Mouse (Mus musculus) thymus, postnatal 4 days (tissue): ENCODE data around the gene Ntn5.
A peak's percentile ranks its signal among the peaks of the same experiment; 100 is the strongest.

Experiments used
- DNase-seq: peaks from one replicate; pipeline ENCODE4 v3.0.0; 2021

Ntn5 gene

GRCm38 (mm10) chr7:45730727-45731431 is 47.1 kb downstream of the Ntn5 start:
- peak; percentile 84 for DNase-seq

- DNase-seq: peak; percentile 79
Measured at GRCm38 (mm10) chr7:45733477-45733876, 49.7 kb downstream of the Ntn5 start.

GRCm38 (mm10) chr7:45739162-45739763 is 55.4 kb downstream of the Ntn5 start:
- DNase-seq: peak; percentile 91

GRCm38 (mm10) chr7:45739820-45740219 is 56.0 kb downstream of the Ntn5 start:
- DNase-seq: no peak

GRCm38 (mm10) chr7:45741308-45741707 is 57.5 kb downstream of the Ntn5 start:
- no peak for DNase-seq

- DNase-seq: peak; percentile 57
Measured at GRCm38 (mm10) chr7:45741777-45742176, 58.0 kb downstream of the Ntn5 start.

- peak; percentile 51 for DNase-seq
Measured at GRCm38 (mm10) chr7:45742338-45742737, 58.5 kb downstream of the Ntn5 start.
